Mouse (Mus musculus) ES-E14 (cell line): ENCODE results near the gene Rec114.

Source experiments
- CHD2 ChIP-seq: IDR thresholded peaks from 2 replicates; pipeline ENCODE4 v1.6.1; 2014; ENCODE audit warnings: mild to moderate bottlenecking, low read depth, low read length, inconsistent platforms
- MAFK ChIP-seq: IDR thresholded peaks from 2 replicates; pipeline ENCODE4 v1.6.1; 2014; ENCODE audit warnings: mild to moderate bottlenecking, low read depth, low read length, inconsistent platforms; ENCODE audit not compliant: insufficient read depth

DNA sequence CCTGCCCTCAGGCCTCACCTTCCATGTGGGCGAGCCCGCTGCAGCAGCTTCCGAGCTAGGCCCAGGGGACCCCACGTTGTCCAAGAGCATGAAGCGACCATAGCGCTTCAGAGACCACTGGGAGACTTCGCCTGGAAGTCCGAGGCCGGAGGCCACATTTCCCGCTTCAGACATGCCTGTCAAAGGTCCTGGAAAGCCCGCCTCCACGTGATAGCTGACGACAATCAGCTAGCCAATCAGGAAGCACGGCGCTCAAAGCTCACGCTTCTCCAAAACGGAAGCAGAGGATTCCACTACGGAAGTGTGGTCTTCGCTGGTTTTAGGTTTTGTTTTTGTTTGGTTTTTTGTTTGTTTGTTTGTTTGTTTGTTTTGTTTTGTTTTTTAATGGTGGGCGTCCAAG lies 2.4 kb downstream of the Rec114 start:
- no peak for TF ChIP-seq CHD2
- TF ChIP-seq MAFK, result no peak
